Mouse (Mus musculus) heart, postnatal 0 days (tissue): ENCODE data around the gene Ager. TPM values are rescaled to one million over a fixed set of nuclear protein-coding genes. Genes with fewer than 3 reads are reported as not detected.

ENCODE experiments used
- ATAC-seq: fragments of 200-750 bp; cut with Nextera tagmentation; 2 replicates; pipeline ENCODE4 v1.8.0; 2017; ENCODE audit warnings: low read depth, moderate number of reproducible peaks, moderate library complexity; ENCODE audit not compliant: insufficient read depth
- DNase-seq: peaks from one replicate; pipeline ENCODE4 v3.0.0-alpha.2; 2016; ENCODE audit warnings: low spot score
- H3K27ac ChIP-seq: fragments of 300-500 bp; sonication (generic); 2 replicates; pipeline ENCODE4 v1.5.1; 2014; ENCODE audit warnings: low read depth, mild to moderate bottlenecking
- H3K27me3 ChIP-seq: fragments of 300-500 bp; sonication (generic); 2 replicates; pipeline ENCODE4 v1.6.1; 2014; ENCODE audit warnings: low read length, mixed read lengths; ENCODE audit not compliant: control insufficient read depth, insufficient read depth
- H3K36me3 ChIP-seq: fragments of 300-500 bp; sonication (generic); replicated peaks from 2 replicates; pipeline ENCODE4 v1.6.1; 2014; ENCODE audit warnings: low read length, mixed read lengths; ENCODE audit not compliant: control insufficient read depth, insufficient read depth
- H3K4me1 ChIP-seq: fragments of 300-500 bp; sonication (generic); 2 replicates; pipeline ENCODE4 v1.6.1; 2014; ENCODE audit warnings: antibody characterized with exemption; ENCODE audit not compliant: control insufficient read depth, insufficient read depth
- H3K4me2 ChIP-seq: fragments of 300-500 bp; sonication (generic); 2 replicates; pipeline ENCODE4 v1.6.1; 2014; ENCODE audit warnings: low read depth, mild to moderate bottlenecking, low read length, moderate library complexity
- H3K4me3 ChIP-seq: fragments of 300-500 bp; sonication (generic); 2 replicates; pipeline ENCODE4 v1.5.1; 2014; ENCODE audit warnings: low read depth, low read length
- H3K9ac ChIP-seq: fragments of 300-500 bp; sonication (generic); replicated peaks from 2 replicates; pipeline ENCODE4 v1.6.1; 2014; ENCODE audit warnings: low read depth, low read length, mixed read lengths
- H3K9me3 ChIP-seq: fragments of 300-500 bp; sonication (generic); replicated peaks from 2 replicates; pipeline ENCODE4 v1.6.1; 2016; ENCODE audit warnings: low read length; ENCODE audit not compliant: control insufficient read depth
- CTCF ChIP-seq: IDR thresholded peaks from 2 replicates; pipeline ENCODE4 v1.5.1; 2016; ENCODE audit warnings: antibody characterized with exemption, control low read depth, low read depth
- EP300 ChIP-seq: IDR thresholded peaks from 2 replicates; pipeline ENCODE4 v1.6.1; 2016; ENCODE audit warnings: antibody characterized with exemption, low read depth
- WGBS: fragments of 180-500 bp; shearing (Covaris S2); extraction: QIAGEN DNeasy Blood & Tissue Kit; methylation state at CpG from one replicate; pipeline ENCODE4 v1.1.7; 2014; 5-methylcytosine and 5-hydroxymethylcytosine counted together
- polyA plus RNA-seq: library from polyadenylated mRNA; unstranded; fragments of >200 nt; fragmentation: Nextera tagmentation; extraction: Ambion mirVana; gene quantifications from 2 replicates; pipeline ENCODE4 v1.2.1, GENCODE M21; 2015
- total RNA-seq: library from RNA; depleted of rRNA; stranded (reverse); fragments of >200 nt; gene quantifications from 2 replicates; pipeline ENCODE4 v1.2.3, GENCODE M21; 2014; ENCODE audit warnings: low replicate concordance; rRNA removed

The Ager gene
- total and polyA plus RNA-seq, 2 experiments from 2014 or later, result 1.9 to 5.8 TPM

GRCm38 (mm10) chr17:34648141-34648890, 50.7 kb downstream of the Ager start:
- no peak for ATAC-seq
- WGBS, result 88% methylated on average over 16 of the region's 16 CpGs
- no peak overlapping the region for H3K27ac ChIP-seq
- peaks cover 35% of the 10 kb centered on the region for H3K36me3 ChIP-seq
- DNase-seq, result no peak
- no peaks in the 10 kb centered on the region for H3K9me3 ChIP-seq
- H3K4me3 ChIP-seq, result no peak overlapping the region
- H3K9ac ChIP-seq, result no peak overlapping the region
- H3K27me3 ChIP-seq, result no peaks in the 10 kb centered on the region
- TF ChIP-seq CTCF (no peak), EP300 (no peak)
- H3K4me1 ChIP-seq, result peaks cover 21% of the 10 kb centered on the region
- H3K4me2 ChIP-seq, result peak overlapping the region; percentile 79; the same call in 1 of the 2 replicates

- H3K27me3 ChIP-seq, result no peaks in the 10 kb centered on the region
- no peak overlapping the region for H3K4me2 ChIP-seq
- 87% methylated on average over 18 of the region's 18 CpGs for WGBS
- ATAC-seq (no peak), DNase-seq (no peak)
- H3K36me3 ChIP-seq, result peaks cover 35% of the 10 kb centered on the region
- no peak overlapping the region for H3K9ac ChIP-seq
- no peak overlapping the region for H3K27ac ChIP-seq
- H3K9me3 ChIP-seq, result no peaks in the 10 kb centered on the region
- TF ChIP-seq EP300 (no peak), CTCF (no peak)
- H3K4me1 ChIP-seq, result peaks cover 21% of the 10 kb centered on the region
- no peak overlapping the region for H3K4me3 ChIP-seq
Measured at GRCm38 (mm10) chr17:34649106-34649864, 51.6 kb downstream of the Ager start.

Other genes with a start within 250 kb of the Ager start
- not detected in 2 replicates for gene Btnl2, start 243.0 kb upstream of the Ager start, total RNA-seq
- gene Btnl2, start 243.0 kb upstream of the Ager start, polyA plus RNA-seq, result not detected in 2 replicates
- not detected in 2 replicates for gene Btnl1, start 220.7 kb upstream of the Ager start, total RNA-seq
- not detected in 2 replicates for gene Btnl1, start 220.7 kb upstream of the Ager start, polyA plus RNA-seq
- not detected in 2 replicates for gene BC051142, start 199.0 kb upstream of the Ager start, total RNA-seq
- 0.41 and 0.62 TPM in 2 replicates for gene BC051142, start 199.0 kb upstream of the Ager start, polyA plus RNA-seq
- gene Btnl4, start 120.5 kb upstream of the Ager start, total RNA-seq, result not detected in 2 replicates
- not detected in 2 replicates for gene Btnl4, start 120.5 kb upstream of the Ager start, polyA plus RNA-seq
- gene Btnl6, start 80.5 kb upstream of the Ager start, total RNA-seq, result not detected in 2 replicates
- not detected in 2 replicates for gene Btnl6, start 80.5 kb upstream of the Ager start, polyA plus RNA-seq
- 40.7 and 43.2 TPM in 2 replicates for gene Notch4, start 33.6 kb upstream of the Ager start, total RNA-seq
- 6.3 and 6.8 TPM in 2 replicates for gene Notch4, start 33.6 kb upstream of the Ager start, polyA plus RNA-seq
- gene Gpsm3, start 8.1 kb upstream of the Ager start, total RNA-seq, result 0.53 and 3.1 TPM in 2 replicates
- gene Gpsm3, start 8.1 kb upstream of the Ager start, polyA plus RNA-seq, result 5.9 and 6.0 TPM in 2 replicates
- gene Pbx2, start 6.6 kb upstream of the Ager start, total RNA-seq, result 42.6 and 59.1 TPM in 2 replicates
- 3.3 and 4.4 TPM in 2 replicates for gene Pbx2, start 6.6 kb upstream of the Ager start, polyA plus RNA-seq
- 29.6 and 42.5 TPM in 2 replicates for gene Rnf5, start 5.8 kb downstream of the Ager start, total RNA-seq
- 79.9 and 86.5 TPM in 2 replicates for gene Rnf5, start 5.8 kb downstream of the Ager start, polyA plus RNA-seq
- 112 and 120 TPM in 2 replicates for gene Agpat1, start 6.4 kb downstream of the Ager start, total RNA-seq
- 39.1 and 39.6 TPM in 2 replicates for gene Agpat1, start 6.4 kb downstream of the Ager start, polyA plus RNA-seq
- gene Egfl8, start 18.1 kb downstream of the Ager start, total RNA-seq, result 0.15 and 0.93 TPM in 2 replicates
- 0.97 and 1.3 TPM in 2 replicates for gene Egfl8, start 18.1 kb downstream of the Ager start, polyA plus RNA-seq
- 35.7 and 37.4 TPM in 2 replicates for gene Ppt2, start 30.6 kb downstream of the Ager start, total RNA-seq
- gene Ppt2, start 30.6 kb downstream of the Ager start, polyA plus RNA-seq, result 24.0 and 25.7 TPM in 2 replicates
- 0.35 TPM in 1 of 2 replicates, not detected in the other for gene Prrt1, start 31.7 kb downstream of the Ager start, total RNA-seq
- gene Prrt1, start 31.7 kb downstream of the Ager start, polyA plus RNA-seq, result 0.16 and 0.19 TPM in 2 replicates
- gene Fkbpl, start 46.9 kb downstream of the Ager start, total RNA-seq, result 2.6 and 7.1 TPM in 2 replicates
- gene Fkbpl, start 46.9 kb downstream of the Ager start, polyA plus RNA-seq, result 12.3 and 13.4 TPM in 2 replicates
- 15.8 and 16.6 TPM in 2 replicates for gene Atf6b, start 49.3 kb downstream of the Ager start, total RNA-seq
- 22.5 and 24.3 TPM in 2 replicates for gene Atf6b, start 49.3 kb downstream of the Ager start, polyA plus RNA-seq
- gene Tnxb, start 72.7 kb downstream of the Ager start, total RNA-seq, result 24.5 and 26.8 TPM in 2 replicates
- 1.8 and 2.0 TPM in 2 replicates for gene Tnxb, start 72.7 kb downstream of the Ager start, polyA plus RNA-seq
- 0.80 and 0.85 TPM in 2 replicates for gene C4b, start 146.0 kb downstream of the Ager start, total RNA-seq
- gene C4b, start 146.0 kb downstream of the Ager start, polyA plus RNA-seq, result 0.88 and 0.93 TPM in 2 replicates
- not detected in 2 replicates for gene Cyp21a1, start 206.7 kb downstream of the Ager start, total RNA-seq
- gene Cyp21a1, start 206.7 kb downstream of the Ager start, polyA plus RNA-seq, result not detected in 2 replicates
- gene Stk19, start 239.1 kb downstream of the Ager start, total RNA-seq, result 2.6 and 9.2 TPM in 2 replicates
- 20.5 and 20.7 TPM in 2 replicates for gene Stk19, start 239.1 kb downstream of the Ager start, polyA plus RNA-seq
- gene Dxo, start 239.2 kb downstream of the Ager start, total RNA-seq, result 19.2 and 22.3 TPM in 2 replicates
- 23.0 and 24.3 TPM in 2 replicates for gene Dxo, start 239.2 kb downstream of the Ager start, polyA plus RNA-seq